Mouse (Mus musculus): ENCODE measurements around the gene Cbln3.

DNA sequence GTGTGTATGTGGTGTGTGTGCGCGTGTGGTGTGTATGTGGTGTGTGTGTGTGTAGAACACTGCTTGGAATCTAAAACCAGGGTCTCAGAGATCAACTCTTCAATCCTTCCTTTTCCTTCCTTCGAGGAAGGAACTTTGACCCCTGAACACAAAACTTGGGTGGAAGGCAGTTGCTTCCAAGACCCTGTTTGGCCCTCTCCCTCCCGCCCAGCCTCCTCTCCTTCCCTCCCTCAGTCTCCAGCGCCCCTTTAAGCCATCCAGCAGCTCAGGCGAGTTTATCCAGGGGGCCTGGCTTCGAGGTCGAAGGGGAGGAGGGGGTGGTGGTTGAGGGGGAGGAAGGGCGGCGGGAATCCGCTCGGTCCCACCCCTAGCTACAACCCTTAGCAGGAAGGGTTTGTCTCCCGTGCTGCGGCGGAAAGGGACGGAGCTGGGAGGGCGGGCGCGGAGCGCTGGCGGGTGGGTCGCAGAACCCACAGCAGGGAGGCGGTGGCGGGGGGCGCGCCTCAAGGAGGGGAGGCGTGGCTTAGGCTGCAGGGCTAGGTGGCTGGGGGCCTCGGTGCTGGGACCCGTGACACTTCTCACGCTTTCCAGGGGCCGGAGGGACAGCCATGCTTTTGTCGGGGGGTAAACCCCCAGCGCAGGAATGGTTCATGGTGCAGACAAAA, 30.4 kb downstream of the Cbln3 start, which contains the start of gene Nynrin:
- TF ChIP-seq GATA1 (IDR thresholded peaks at IDR 0.05; ENCODE audit: borderline replicate concordance, low read length): no peak
- no peak for TF ChIP-seq FLI1 (IDR thresholded peaks at IDR 0.05; ENCODE audit: low read length)
